Mouse (Mus musculus) heart, postnatal 25 days (tissue): ENCODE measurements around the gene Usp38. TPM values are rescaled to one million over a fixed set of nuclear protein-coding genes. Genes with fewer than 3 reads are reported as not detected.

Source experiments
- DNase-seq: peaks from one replicate; pipeline ENCODE4 v3.0.0; 2022; ENCODE audit warnings: low spot score
- intact Hi-C: fragments of 180-260 bp; cut with DNase I; formaldehyde crosslinking; loops from one replicate; pipeline ENCODE4 v1.15.1; 2025
- total RNA-seq, 2 experiments: library from RNA; stranded (reverse); gene quantifications; 2 replicates each; pipeline ENCODE4 v1.2.3; 2021

Gene Usp38
- total RNA-seq, 2 experiments from 2014 or later: 17.2 to 18.3 TPM

GRCm38 (mm10) chr8:80969423-80969822 lies 45.3 kb downstream of the Usp38 start:
- no peak for DNase-seq
- intact Hi-C loops: no loop called here

GRCm38 (mm10) chr8:80963095-80963494 lies 51.6 kb downstream of the Usp38 start:
- DNase-seq: no peak
- intact Hi-C loops: no loop called here

- intact Hi-C loops: no loop called here
- no peak for DNase-seq
Observed at GRCm38 (mm10) chr8:80962592-80962983, 52.1 kb downstream of the Usp38 start.

- DNase-seq: no peak
- intact Hi-C loops: no loop called here
Observed at GRCm38 (mm10) chr8:80961937-80962591, 52.7 kb downstream of the Usp38 start.

GRCm38 (mm10) chr8:80961070-80961609 lies 53.6 kb downstream of the Usp38 start:
- DNase-seq: no peak
- intact Hi-C loops: no loop called here

GRCm38 (mm10) chr8:80959588-80960268 lies 55.0 kb downstream of the Usp38 start:
- intact Hi-C loops: no loop called here
- DNase-seq: no peak

GRCm38 (mm10) chr8:80957776-80958175 lies 57.0 kb downstream of the Usp38 start:
- intact Hi-C loops: no loop called here
- no peak for DNase-seq

GRCm38 (mm10) chr8:80952973-80953372 lies 61.8 kb downstream of the Usp38 start:
- DNase-seq: no peak
- intact Hi-C loops: no loop called here

- intact Hi-C loops: no loop called here
- no peak for DNase-seq
Observed at GRCm38 (mm10) chr8:80952235-80952915, 62.4 kb downstream of the Usp38 start.

- intact Hi-C loops: no loop called here
- DNase-seq: no peak
Observed at GRCm38 (mm10) chr8:80948405-80949183, 66.1 kb downstream of the Usp38 start.

- intact Hi-C loops: no loop called here
- no peak for DNase-seq
Observed at GRCm38 (mm10) chr8:80943742-80944141, 71.0 kb downstream of the Usp38 start.

- intact Hi-C loops: loop anchor here (2.0 kb wide), 1 partner anchor 13 kb away; no protein-coding TSS in a partner anchor
- no peak for DNase-seq
Observed at GRCm38 (mm10) chr8:80941621-80942020, 73.1 kb downstream of the Usp38 start.

- DNase-seq: peak; percentile 4
- intact Hi-C loops: no loop called here
Observed at GRCm38 (mm10) chr8:80937814-80938650, 76.7 kb downstream of the Usp38 start.

Other genes with a start within 250 kb of the Usp38 start
- gene Gab1, start 134.4 kb downstream of the Usp38 start, total RNA-seq: 10 to 100 TPM; 34.1 to 38.8 TPM